Mouse (Mus musculus): ENCODE data around the gene Clock. TPM values are rescaled to one million over a fixed set of nuclear protein-coding genes. Genes with fewer than 3 reads are reported as not detected.

Gene Clock
- polyA plus RNA-seq, 1 experiment: 8.6 TPM

GRCm38 (mm10) chr5:76164827-76165226 lies 139.8 kb downstream of the Clock start:
- Histone ChIP-seq H3K4me1 (ENCODE audit: control insufficient read depth, insufficient read depth, low read length) (no peaks in the 10 kb centered on the region), H3K27me3 (ENCODE audit: control insufficient read depth, insufficient read depth, low read length) (no peaks in the 10 kb centered on the region), H3K36me3 (ENCODE audit: control insufficient read depth, insufficient read depth, low read length) (no peaks in the 10 kb centered on the region), H3K27ac (ENCODE audit: control insufficient read depth, insufficient read depth, low read depth, low read length) (no peak overlapping the region), H3K4me3 (ENCODE audit: control insufficient read depth, low read depth, low read length) (no peak overlapping the region)
- TF ChIP-seq POLR2A (IDR thresholded peaks at IDR 0.05; ENCODE audit: control insufficient read depth, low read depth, low read length) (no peak), CTCF (IDR thresholded peaks at IDR 0.05; ENCODE audit: control insufficient read depth, insufficient read depth, insufficient replicate concordance, low read depth, low read length) (no peak)

- Histone ChIP-seq H3K4me1 (ENCODE audit: control insufficient read depth, insufficient read depth, low read length) (no peaks in the 10 kb centered on the region), H3K27ac (ENCODE audit: control insufficient read depth, insufficient read depth, low read depth, low read length) (no peak overlapping the region), H3K27me3 (ENCODE audit: control insufficient read depth, insufficient read depth, low read length) (no peaks in the 10 kb centered on the region), H3K4me3 (ENCODE audit: control insufficient read depth, low read depth, low read length) (no peak overlapping the region), H3K36me3 (ENCODE audit: control insufficient read depth, insufficient read depth, low read length) (no peaks in the 10 kb centered on the region)
- TF ChIP-seq POLR2A (IDR thresholded peaks at IDR 0.05; ENCODE audit: control insufficient read depth, low read depth, low read length): no peak
- no peak for TF ChIP-seq CTCF (IDR thresholded peaks at IDR 0.05; ENCODE audit: control insufficient read depth, insufficient read depth, insufficient replicate concordance, low read depth, low read length)
Measured at GRCm38 (mm10) chr5:76163828-76164390, 140.7 kb downstream of the Clock start.

GRCm38 (mm10) chr5:76162926-76163325 lies 141.7 kb downstream of the Clock start:
- no peaks in the 10 kb centered on the region for H3K36me3 ChIP-seq (ENCODE audit: control insufficient read depth, insufficient read depth, low read length)
- H3K4me3 ChIP-seq (ENCODE audit: control insufficient read depth, low read depth, low read length): no peak overlapping the region
- no peaks in the 10 kb centered on the region for H3K27me3 ChIP-seq (ENCODE audit: control insufficient read depth, insufficient read depth, low read length)
- no peak for TF ChIP-seq CTCF (IDR thresholded peaks at IDR 0.05; ENCODE audit: control insufficient read depth, insufficient read depth, insufficient replicate concordance, low read depth, low read length)
- no peak overlapping the region for H3K27ac ChIP-seq (ENCODE audit: control insufficient read depth, insufficient read depth, low read depth, low read length)
- no peaks in the 10 kb centered on the region for H3K4me1 ChIP-seq (ENCODE audit: control insufficient read depth, insufficient read depth, low read length)

GRCm38 (mm10) chr5:76161491-76161890 lies 143.1 kb downstream of the Clock start:
- no peaks in the 10 kb centered on the region for H3K4me1 ChIP-seq (ENCODE audit: control insufficient read depth, insufficient read depth, low read length)

GRCm38 (mm10) chr5:76160086-76160485 lies 144.5 kb downstream of the Clock start:
- no peak for TF ChIP-seq POLR2A (IDR thresholded peaks at IDR 0.05; ENCODE audit: control insufficient read depth, low read depth, low read length)
- TF ChIP-seq CTCF (IDR thresholded peaks at IDR 0.05; ENCODE audit: control insufficient read depth, insufficient read depth, insufficient replicate concordance, low read depth, low read length): no peak
- H3K4me3 ChIP-seq (ENCODE audit: control insufficient read depth, low read depth, low read length): no peak overlapping the region
- no peaks in the 10 kb centered on the region for H3K27me3 ChIP-seq (ENCODE audit: control insufficient read depth, insufficient read depth, low read length)
- H3K36me3 ChIP-seq (ENCODE audit: control insufficient read depth, insufficient read depth, low read length): no peaks in the 10 kb centered on the region
- H3K4me1 ChIP-seq (ENCODE audit: control insufficient read depth, insufficient read depth, low read length): no peaks in the 10 kb centered on the region
- H3K27ac ChIP-seq (ENCODE audit: control insufficient read depth, insufficient read depth, low read depth, low read length): no peak overlapping the region

More at GRCm38 (mm10) chr5:76161491-76161890, 143.1 kb downstream of the Clock start:
- Histone ChIP-seq H3K27ac (ENCODE audit: control insufficient read depth, insufficient read depth, low read depth, low read length) (no peak overlapping the region), H3K27me3 (ENCODE audit: control insufficient read depth, insufficient read depth, low read length) (no peaks in the 10 kb centered on the region), H3K36me3 (ENCODE audit: control insufficient read depth, insufficient read depth, low read length) (no peaks in the 10 kb centered on the region), H3K4me3 (ENCODE audit: control insufficient read depth, low read depth, low read length) (no peak overlapping the region)
- TF ChIP-seq CTCF (IDR thresholded peaks at IDR 0.05; ENCODE audit: control insufficient read depth, insufficient read depth, insufficient replicate concordance, low read depth, low read length) (no peak), POLR2A (IDR thresholded peaks at IDR 0.05; ENCODE audit: control insufficient read depth, low read depth, low read length) (no peak)

Other genes starting within 250 kb of the Clock start
- gene Srd5a3, start 164.5 kb downstream of the Clock start, polyA plus RNA-seq (2012; rRNA removed): 7.8 and 11.7 TPM in 2 replicates
- 25.8 and 28.9 TPM in 2 replicates for gene Tmem165, start 120.9 kb downstream of the Clock start, polyA plus RNA-seq (2012; rRNA removed)
- 86.9 and 115 TPM in 2 replicates for gene Pdcl2, start 26.4 kb upstream of the Clock start, polyA plus RNA-seq (2012; rRNA removed)
- gene Nmu, start 59.0 kb upstream of the Clock start, polyA plus RNA-seq (2012; rRNA removed): not detected in 2 replicates
- not detected in 2 replicates for gene Gm7271, start 179.2 kb upstream of the Clock start, polyA plus RNA-seq (2012; rRNA removed)
- gene Exoc1, start 224.5 kb upstream of the Clock start, polyA plus RNA-seq (2012; rRNA removed): 14.9 and 20.3 TPM in 2 replicates

Data from testis, adult 2 months (tissue).